Mouse (Mus musculus) adrenal gland, postnatal 36 days (tissue): ENCODE measurements at regions not wholly inside any gene's neighbourhood (a gene's known extent, or its start where the extent isn't known, plus 50 kb on each side); places are given as distances from the start of the nearest gene placed in this dataset.
A peak's percentile ranks its signal among the peaks of the same experiment; 100 is the strongest.
"Not testable (repeated sequence)": the region's sequence is repeated elsewhere in the genome, so short reads cannot be mapped to it uniquely, and the experiment has no call there.

Experiments
- DNase-seq, 2 experiments: peaks; one replicate each; pipeline ENCODE4 v3.0.0; 2021; ENCODE audit warnings: mixed read lengths in 1 of 2

DNA sequence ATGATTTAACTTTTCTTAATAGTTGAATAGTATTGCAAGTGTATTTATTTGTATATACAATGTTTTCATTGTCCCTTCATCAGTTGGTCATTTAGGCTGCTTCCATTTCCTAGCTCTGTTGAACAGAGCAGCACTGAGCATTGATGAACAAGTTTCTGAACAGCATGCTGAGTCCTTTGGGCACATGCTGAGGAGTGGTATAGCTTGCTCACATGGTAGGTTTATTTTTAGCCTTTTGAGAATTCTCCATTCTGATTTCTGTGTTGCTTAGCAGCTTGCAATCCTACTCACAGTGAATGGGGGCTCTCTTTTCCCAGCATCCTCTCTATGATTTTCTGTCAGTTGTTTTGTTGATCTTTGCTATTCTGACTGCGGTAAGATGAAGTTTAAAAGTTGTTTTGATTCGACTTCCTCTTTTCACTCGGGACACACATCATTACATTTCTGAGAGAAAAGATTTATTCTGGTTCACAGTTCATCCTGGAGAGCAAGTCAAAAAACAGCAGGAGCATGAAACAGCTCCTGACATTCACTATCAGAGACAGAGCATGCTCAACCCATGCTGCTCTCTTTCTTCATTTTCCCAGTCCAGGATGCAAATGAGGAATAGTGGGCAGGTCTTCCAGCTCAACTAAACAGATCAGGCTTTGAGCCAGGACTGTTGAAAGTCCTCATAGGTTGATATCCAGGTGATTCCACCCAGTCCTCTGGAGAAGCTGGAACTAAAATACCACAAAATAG, 413.1 kb downstream of the Gm37988 start:
- DNase-seq, result no peak

DNA sequence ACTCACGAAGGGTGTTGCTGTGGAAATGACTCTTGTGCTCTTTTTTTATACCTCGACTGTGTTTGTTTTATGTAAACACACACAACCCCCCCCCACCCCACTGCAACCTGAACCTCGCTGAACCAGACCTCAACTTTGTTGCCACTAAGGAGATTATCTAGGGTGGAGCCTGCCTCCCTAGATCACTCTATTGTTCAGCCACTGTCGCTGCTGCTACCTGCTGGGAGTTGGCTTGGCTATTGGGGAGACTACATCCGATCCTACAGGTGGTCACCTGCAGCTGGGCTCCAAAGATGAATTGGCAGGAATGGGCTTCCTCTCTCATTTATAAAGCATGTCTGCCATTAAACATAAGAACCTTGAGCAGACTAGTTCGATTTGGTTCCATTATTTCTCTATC, 420.2 kb downstream of the Gm37988 start:
- DNase-seq, result no peak

DNA sequence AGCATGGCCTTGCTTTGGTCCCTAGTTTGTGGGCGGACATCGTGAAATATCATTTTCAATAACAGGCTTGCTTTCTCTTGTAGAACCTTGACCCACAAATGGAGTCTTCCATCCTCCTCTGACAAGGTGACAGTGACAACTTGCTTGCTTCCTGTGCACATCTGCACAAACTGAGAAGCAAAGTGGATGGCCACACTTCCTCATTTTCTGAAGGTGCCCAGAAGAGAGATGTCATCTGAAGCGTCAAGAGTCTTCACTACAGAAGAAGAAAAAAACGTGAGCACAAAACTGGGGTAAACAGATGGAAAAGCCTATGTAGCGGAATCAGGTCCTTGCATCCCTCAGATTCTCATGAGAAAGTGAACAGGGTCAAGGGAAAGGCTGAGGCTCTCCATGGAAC, 423.5 kb downstream of the Gm37988 start:
- DNase-seq, result peak in 1 of 2 experiments; percentile 1

DNA sequence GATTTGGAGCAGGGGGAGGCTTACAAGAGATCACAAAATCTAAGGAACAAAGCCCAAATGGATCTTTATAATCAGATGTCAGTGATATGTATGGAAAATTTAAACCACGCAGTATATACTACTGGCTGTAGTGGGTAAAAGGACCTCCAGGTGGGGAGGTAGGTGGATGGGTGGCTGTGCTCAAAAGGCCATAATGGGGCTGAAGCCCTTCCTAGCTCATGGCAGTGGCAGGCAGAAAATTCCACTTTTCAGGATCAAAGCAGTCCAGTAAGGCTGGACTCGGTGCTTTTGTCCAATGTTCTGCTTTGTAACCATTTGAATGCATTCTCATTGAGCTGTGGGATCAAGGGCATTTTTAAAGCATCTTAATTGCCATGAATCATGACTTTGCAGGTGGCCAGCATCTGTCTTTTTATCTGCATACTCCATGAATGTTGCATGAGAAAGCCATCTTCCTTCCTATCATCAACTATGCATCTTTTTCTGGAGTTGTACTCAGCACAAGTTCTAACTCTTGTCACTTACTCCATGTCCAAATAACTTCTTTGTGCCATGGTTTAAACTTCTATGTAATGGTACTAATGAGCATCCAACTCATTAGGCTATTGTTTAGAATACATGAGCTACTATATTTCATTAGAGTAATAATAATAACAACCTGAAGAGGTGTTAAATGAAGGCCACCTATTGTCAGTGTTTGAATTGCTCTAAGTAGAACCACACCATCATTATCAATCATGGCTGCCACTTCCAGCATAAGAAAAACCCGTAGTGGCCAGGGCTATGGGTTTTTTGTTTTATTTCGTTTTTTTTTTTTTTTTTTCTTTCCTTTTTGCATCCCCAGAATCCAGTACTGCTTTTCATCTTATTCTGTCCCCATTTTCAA, 424.5 kb downstream of the Gm37988 start:
- DNase-seq, result no peak

DNA sequence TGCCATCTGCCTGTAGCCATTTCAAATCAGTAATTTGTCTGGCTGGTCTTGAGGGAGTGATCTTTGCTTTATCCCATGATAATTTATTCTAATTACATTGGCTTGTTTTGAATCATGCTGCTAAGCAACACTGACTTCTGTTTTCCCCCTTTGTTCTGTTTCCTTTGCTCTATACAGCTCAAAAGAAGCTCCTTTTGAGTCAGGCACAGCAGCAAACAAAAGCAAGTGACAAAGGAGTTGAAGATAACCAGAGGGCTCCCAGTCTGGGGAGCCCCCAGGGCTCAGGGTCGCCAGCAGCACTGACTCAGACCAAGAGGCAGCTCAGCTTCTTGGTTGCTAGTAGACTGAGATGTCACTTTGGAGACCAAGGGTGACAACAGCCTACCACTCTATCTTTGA, 425.2 kb downstream of the Gm37988 start:
- no peak for DNase-seq

DNA sequence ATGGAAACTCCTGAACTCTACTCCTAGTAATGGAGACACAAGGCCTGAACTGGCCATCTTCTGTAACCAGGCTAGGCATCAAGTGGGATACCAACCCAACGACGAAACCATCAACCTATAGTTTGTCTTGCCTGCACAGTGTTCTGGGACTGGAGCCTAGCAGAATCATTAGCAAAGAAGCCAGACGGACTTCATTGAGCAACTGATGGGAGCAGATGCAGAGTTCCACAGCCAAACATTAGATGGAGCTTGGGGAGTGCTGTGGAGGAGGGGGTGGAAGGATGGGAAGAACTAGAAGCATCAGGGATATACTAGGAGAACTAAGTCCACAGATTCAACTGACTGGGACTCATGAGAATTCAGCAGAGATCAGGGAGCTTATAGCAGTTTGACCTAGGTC, 435.5 kb downstream of the Gm37988 start:
- DNase-seq, result no peak

DNA sequence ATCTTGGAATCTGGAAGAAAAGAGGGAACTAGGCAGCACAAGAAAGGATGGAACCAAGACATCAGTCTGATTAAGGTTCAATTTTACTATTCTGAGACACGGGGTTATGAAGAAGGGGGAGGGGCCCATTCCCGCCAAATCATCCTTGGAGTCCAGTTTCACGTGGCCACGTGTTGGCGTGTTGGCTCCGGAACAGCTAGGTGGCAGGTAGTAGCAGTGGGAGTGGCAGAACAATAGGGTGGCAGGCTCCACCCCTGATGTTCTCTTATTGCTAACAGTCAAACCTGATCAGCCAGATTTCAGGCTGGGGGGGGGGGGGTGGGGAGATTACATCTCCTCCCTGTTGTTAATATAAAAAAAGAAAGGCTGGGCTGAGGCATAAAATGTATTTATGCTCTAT, 453.2 kb downstream of the Gm37988 start:
- DNase-seq, result not testable (repeated sequence)

DNA sequence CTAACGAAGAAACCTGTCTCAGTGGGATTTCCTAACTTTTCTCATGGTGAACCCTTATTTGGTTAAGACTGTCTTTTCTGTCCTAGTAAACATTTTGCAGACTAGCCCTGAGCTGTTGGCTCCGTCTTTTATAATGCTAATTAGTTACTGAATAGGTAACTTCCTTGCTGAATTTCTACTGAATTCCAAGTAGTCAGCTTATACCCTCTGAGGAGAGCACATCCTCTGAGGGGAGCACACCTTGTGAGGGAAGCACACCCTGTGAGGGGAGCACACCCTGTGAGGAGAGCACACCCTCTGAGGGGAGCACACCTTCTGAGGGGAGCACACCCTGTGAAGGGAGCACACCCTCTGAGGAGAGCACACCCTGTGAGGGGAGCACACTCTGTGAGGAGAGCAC, 453.6 kb downstream of the Gm37988 start:
- DNase-seq, result not testable (repeated sequence)

DNA sequence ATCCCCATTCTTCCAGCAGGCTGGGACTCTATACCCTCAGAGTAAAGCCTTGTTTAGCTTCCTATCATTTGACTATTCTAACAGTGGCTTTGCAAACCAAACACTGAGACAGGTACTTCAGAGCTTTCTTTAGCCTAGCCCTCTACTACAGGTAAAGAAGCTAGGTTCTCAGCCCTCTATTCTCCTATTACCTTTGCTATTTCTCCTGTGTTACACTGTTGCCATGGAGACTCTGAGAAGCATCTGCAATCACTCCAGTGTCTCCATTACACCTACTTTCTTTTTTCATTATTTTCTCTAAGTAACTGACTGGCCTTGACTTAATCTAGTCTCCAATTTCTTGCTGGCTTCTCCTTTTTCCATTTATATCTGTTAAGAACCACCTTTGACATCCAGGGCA, 466.2 kb downstream of the Gm37988 start:
- DNase-seq, result no peak

DNA sequence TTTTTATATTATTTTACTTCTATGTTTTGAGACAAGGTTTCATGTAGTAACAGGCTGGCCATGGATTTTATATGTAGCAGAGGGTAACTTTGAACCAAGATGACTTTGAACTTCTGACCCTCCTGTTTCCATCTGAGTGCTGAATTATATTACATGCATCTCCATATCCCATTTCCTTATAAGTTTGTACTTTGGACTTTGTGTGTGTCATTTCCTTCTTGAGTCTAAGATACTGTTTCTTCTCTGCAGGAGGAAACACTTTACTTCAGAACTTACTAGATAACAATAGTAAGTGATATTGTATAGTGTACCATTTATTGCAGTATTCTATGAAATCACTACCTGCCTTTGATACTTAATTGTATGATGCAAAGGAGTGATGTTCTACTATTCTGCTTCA, 486.9 kb downstream of the Gm37988 start:
- DNase-seq, result no peak

DNA sequence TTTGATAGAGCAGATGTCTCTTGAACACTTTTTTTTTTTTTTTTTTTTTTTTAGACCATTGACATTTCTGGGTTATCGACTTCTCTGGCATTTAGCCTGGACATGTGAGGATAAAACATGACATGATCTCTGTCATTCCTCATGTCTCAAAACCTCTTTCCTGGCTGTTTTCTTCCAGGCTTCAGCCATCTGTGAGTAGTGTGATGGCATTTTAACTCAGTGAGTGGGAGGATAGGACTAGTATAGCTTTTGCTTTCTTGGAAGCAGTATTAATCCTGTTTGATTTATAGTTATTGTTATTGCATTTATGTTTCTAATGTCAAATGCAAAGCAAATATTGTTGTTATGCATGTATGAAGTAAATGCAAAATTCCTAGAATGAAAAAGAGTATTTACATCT, 489.9 kb downstream of the Gm37988 start:
- no peak for DNase-seq

DNA sequence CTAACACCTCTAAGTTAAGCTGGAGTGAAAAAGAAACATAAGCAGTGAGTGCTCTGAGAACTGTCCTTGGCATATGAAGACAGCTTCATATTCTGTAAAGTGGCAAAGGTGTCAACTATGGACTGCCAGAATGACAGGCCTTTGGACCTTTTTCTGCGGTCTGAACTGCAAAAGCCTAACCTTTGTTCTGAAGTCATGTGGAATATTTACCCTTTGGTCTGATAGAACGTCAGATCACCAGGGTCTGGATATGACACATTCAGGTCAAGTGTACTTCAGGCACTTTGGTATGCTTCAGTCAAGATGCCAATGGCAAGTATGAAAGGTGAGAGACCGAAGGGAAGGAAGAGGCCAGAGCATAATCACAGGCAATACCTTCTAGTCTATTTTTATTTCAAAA, 504.0 kb downstream of the Gm37988 start:
- DNase-seq, result no peak

DNA sequence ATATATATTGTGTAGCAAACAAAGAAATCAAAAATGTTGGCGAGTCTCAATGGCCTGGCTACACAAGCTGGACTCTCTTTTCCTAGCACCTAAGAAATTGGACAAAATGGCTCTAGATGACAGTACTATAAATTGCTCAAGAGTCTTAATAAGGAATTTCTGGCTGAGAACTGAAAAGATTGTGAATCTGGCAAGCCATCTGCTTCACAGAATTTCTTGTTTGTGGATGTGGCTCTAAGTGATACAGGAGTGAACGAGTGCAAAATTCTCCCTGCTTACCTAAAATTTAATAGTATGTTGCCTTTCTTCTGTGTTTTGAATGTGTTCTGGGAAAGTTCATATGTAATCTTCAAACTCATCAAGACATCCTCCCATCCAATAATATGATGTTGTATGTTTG, 508.1 kb downstream of the Gm37988 start:
- no peak for DNase-seq

DNA sequence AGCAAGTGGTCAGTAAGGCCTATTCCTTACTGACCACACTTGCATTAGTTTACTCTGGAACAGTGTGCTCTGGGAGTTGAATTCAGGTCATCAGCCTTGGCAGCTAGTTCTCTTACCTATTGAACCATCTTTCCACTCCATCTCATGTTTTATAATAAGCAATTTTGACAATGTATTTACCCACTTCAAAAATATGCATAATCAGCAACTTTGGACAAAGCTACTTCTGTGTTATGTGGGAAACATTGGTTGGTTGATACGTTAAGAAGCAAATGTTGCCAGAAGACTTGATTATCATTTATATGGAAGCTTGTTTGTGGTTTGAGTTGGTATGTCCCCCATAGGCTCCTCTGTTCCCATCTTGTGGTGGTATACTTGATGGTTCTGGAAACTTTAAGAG, 509.4 kb downstream of the Gm37988 start:
- no peak for DNase-seq

DNA sequence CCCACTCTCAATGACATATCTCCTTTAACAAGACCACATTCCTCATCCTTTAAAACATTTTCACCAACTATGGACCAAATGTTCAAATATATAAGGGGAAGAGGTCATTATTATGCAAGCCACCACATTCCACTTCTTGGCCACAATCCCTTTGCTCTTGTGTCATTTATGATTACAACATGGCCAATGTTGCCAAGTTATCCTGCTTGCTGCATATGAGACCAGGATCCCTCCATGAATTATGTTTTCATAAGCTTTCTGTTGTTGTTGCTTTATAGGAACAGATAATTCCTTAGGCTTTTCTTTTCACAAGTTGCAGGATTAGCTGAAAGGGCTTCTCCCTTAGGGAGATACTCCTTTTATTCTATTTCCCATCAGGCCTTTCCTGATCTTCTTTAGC, 518.6 kb downstream of the Gm37988 start:
- no peak for DNase-seq
